Mouse (Mus musculus): ENCODE measurements around the gene Alkbh4. TPM values are rescaled to one million over a fixed set of nuclear protein-coding genes. Genes with fewer than 3 reads are reported as not detected.
"Not testable (repeated sequence)": the region's sequence is repeated elsewhere in the genome, so short reads cannot be mapped to it uniquely, and the experiment has no call there.

The Alkbh4 gene
- total RNA-seq, 4 experiments from 2014 or later, result 3.4 to 6.1 (median 4.1) TPM

DNA sequence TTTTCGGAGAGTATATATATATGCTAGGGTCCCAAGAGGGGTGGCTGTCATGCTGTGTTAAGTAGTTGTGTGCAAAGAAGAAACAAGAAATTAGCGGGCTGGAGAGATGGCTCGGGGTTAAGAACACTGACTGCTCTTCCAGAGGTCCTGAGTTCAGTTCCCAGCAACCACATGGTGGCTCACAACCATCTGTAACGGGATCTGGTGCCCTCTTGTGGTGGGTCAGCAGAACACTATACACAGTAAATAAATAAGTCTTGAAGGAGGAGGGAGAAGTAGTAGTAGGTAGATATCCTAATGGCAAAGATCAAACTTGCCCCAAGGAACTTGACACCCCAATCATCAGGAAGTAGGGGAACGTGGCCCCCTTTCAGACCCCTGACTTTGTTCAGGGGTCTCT lies 6.8 kb downstream of the Alkbh4 start:
- no peak for DNase-seq (ENCODE audit: low spot score in 2 of 2)

DNA sequence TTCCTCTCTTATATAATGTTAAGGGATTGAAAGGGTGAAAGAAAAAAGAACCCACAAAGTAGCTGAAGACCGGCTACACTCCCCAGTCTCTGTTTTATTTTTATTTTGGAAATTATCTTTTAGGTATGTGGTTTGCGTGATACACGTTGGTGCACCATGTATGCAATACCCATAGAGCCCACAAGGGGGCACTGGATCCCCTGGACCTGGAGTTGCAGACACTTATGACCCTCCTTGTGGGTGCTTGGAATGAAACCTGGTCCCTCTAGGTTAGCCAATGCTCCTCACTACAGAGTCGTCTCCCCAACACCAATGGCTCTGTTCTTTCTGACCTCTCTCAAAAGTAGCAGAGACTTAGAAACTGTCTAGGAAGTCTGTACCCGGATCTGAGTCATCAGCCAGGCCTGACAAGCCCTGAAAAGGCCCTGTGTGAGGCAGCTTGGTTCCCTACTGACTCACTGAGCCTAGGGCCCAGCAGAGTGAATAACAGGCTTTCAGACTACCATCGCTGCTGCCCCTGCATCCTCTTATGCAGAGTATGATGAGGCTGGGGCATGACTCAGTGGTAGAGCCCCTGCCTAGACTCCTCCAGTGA lies 7.3 kb downstream of the Alkbh4 start:
- DNase-seq (ENCODE audit: low spot score in 2 of 2), result no peak

DNA sequence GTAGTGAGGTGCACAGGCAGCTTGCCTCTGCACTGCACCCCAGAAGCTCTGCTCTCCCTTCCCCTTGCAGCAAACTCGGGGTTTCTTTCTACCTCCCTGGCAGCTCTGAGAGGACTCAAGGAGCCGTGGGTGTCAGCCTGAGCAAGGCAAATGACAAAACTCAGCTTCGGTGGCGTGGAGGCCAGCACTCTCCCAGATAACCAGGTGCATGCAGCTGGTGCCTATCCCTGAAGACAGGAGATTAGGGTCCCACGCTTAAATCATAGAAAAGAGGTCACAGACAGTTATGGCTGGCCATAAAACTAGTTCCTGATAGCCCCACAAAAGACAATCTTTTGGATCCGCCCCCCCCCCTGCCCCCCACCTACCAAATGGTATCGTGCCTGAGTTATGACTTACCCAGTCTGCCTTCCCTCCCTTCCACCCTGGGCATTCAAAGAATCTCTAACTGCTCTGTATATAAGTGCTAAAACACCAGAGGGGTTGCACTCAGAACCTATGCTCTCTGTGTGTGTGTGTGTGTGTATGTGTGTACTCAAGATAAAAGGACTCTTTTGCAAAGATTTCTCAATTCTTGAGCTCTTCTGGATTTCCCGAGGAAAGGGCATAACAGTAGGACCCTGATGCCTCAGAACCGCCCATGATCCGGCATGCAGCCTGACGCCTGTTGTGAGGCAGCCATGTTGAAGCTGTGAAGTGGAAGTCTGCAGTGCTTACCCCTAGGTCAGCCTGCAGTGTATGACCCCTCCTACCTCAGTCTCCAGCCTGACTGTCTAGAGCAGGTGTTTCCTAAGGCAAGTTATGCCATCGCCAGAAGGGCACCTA lies 8.9 kb downstream of the Alkbh4 start:
- DNase-seq (ENCODE audit: low spot score in 2 of 2), result no peak

DNA sequence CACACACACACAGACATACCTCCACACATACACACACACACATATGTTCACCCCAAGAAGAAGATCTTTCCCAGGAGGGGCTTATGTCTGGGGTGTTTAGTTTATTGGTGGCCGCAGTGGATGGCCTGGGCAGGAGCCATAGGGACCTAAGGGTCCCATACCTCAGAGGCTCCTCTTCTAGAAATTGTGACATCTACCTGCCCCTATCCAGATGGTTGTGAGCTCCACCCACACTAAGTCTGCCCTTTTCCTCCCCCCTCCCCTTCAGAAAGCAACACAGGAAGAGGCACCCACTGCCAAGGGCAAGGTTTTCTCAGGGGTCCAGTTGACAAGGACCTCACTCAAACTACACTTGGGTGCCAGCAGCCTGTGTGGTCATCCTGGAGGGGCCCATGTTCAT lies 11.0 kb downstream of the Alkbh4 start:
- no peak for DNase-seq (ENCODE audit: low spot score in 2 of 2)

DNA sequence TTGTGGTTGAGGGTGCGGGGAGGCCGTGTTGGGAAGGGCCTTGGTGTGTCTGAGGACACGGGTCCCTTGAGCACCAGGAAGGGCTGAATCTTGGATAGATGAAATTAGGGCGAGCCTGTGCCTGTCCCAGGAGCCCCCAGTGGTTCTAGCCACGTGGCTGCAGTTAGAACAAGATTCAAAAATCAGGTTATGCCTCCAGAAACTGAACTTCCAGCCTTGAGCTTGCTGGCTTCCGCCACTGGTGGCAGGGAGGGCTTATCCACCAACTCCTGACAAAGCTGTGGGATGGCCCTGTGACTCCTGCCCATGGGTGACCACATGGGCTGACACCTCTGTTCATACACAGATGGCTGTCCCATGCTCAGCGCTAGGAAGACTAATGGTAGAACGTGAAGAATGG lies 11.8 kb downstream of the Alkbh4 start:
- DNase-seq (ENCODE audit: low spot score in 2 of 2), result no peak

DNA sequence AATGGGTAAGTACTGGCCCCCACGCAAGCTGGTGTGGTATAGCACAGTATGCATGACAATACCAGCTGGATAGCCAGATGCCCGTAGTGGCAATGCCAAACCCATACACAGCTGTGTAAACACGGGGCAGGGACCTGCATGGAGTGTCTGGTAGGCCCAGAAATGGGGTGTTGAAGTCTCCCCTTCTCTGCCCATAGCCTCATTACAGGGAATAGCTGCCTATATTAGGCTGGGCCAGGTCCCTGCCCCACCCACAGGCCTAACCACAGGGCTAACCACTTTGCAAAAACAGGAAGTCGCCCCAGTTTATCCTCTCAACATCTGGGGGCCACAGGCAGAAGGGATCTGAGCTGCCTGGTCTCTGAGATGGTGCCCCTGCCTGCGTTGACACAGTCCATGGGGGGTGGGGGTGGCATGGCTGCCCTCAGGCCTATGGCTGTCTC lies 13.2 kb downstream of the Alkbh4 start:
- DNase-seq (ENCODE audit: low spot score in 2 of 2), result not testable (repeated sequence)

DNA sequence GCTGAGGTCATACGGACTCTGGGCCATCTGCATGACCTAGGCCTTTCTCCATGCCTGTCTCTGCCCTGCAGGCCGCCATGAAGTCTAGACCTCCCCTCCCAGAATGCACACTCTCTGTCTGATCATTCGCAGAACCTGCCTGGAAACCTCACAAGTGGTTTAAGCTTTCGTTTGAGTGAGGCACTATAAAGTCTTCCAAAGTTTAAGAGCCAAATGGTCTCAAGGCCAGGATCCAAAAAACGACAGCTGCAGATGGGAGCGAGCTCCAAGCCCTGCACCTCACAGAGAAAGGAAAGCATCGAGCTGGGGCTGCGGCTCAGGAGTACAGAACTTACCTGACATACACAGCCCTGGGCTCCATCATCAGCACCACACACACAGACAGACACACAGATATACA lies 16.4 kb downstream of the Alkbh4 start:
- DNase-seq (ENCODE audit: low spot score in 2 of 2), result no peak

DNA sequence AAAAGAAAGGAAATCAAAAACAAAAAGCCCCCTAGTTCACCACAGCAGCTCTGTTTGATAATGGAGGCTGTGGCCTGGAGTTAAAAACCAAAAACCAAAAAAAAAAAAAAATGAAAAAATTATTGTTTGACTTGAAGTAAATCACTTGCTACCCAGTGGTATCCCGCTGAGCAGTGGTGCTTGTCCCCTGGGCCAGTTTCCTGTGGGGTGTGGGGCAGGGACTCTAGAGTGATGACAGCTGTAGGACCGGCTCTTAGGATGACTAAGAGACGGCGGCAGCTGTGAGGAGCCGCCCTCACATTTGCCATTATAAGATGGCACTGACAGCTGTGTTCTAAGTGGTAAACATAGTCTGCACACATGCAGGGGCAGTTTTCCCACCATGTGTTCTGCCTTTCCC lies 19.5 kb downstream of the Alkbh4 start:
- DNase-seq (ENCODE audit: low spot score in 2 of 2), result no peak

DNA sequence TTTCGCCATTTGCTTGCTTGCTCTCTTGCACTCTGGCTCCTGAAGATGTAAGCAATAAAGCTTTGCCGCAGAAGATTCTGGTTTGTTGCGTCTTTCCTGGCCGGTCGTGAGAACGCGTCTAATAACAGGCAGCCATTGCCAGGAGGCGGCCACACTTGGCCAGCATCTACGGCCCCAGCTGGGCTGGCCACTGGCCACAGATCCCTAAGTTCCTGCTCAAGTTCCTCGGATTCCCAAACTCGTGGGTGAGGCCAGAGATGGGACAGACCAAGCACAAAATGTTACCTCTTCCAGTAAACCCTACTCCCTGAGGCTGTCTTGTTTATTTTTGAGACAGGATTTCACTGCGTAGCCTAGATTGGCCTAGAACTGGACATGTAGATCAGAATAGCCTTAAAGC lies 24.1 kb downstream of the Alkbh4 start:
- DNase-seq (ENCODE audit: low spot score in 2 of 2), result peak; percentile 65 to 72

DNA sequence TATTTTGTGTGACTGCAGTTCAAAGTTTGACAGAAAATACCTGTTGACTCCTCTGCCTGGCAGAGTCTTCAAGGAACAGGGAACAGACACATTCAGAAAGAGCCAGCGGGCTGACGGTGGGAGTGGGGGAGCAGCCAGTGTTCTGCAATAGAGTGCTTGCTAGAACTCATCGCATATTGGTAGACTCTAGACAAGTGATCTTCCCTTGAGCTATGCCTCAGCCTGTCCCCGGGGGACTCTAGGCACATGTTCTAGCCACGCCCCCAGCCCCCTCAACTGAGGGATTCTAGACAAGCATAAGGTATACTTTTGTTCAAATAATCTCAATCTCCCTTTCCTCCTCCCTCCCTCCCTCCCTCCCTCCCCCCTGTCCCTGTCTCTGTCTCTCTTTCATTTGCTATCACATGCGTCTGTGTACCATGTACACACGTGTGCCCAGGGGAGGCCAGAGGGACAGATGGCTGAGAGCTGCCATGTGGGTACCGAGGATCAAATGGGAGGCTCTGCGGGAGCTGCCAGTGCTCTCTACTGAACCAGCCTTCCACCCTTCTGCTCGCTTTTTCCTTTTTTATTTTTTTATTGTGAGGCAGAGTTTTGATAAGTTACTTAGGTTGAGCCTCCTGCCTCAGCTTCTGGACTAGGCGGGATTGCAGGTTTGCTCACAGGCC lies 28.0 kb downstream of the Alkbh4 start:
- no peak for DNase-seq (ENCODE audit: low spot score in 2 of 2)

DNA sequence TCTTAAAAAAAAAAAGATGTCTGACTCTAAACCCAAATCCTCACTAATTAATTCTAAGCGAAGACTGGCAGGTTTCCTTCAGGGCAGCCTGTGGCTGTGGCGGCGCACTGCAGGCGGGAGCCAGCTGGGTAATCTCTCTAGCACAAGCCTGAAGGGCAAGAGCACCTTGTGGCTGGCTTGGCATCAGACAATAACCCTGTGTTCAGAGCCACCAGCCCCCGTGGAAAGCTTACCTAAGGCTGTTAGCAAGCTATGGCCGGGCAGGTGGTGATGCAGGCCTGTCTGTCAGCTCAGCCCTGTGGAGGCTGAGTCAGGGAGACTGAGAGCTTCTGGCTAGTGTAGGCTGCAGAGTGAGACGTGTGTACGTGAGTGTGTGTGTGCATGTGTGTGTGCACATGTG lies 29.3 kb downstream of the Alkbh4 start:
- no peak for DNase-seq (ENCODE audit: low spot score in 2 of 2)

DNA sequence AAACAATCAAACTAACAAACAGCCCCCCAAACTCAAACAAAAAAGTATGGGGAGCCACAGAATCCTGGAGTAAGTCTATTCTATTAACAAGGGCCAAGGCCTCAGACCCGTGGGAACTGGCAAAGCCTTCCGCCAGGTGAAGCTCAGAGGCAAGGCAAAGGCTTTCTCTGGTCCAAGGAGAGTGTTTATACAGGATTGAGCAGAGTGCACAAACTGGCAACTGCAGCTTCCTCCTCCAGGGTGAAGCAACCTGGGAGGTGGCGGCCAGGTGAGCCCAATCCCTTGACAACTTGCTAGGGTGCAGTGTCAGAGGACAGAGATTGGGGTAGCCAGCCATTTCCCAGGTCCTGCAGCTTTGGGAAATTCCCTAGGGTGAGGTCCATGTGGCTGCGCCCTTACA lies 31.4 kb downstream of the Alkbh4 start:
- DNase-seq (ENCODE audit: low spot score in 2 of 2), result no peak

DNA sequence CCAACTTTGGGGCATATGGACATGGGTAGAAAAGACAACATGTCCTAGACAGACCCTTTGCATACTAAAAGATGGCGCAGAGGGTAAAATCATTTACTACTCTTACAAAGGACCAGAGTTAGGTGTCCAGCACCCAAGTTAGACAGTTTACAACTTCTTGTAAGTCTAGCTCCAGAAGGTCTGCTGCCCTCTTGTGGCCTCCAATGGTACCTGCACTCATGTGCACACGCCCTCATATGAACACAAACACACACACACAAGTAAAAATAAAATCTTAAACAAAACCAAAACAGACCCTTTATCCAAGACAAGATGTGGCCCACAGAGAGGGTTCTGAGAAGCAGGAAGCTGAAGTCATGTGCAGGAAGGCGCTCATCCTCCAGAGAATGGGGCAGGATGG lies 32.1 kb downstream of the Alkbh4 start:
- DNase-seq (ENCODE audit: low spot score in 2 of 2), result no peak

DNA sequence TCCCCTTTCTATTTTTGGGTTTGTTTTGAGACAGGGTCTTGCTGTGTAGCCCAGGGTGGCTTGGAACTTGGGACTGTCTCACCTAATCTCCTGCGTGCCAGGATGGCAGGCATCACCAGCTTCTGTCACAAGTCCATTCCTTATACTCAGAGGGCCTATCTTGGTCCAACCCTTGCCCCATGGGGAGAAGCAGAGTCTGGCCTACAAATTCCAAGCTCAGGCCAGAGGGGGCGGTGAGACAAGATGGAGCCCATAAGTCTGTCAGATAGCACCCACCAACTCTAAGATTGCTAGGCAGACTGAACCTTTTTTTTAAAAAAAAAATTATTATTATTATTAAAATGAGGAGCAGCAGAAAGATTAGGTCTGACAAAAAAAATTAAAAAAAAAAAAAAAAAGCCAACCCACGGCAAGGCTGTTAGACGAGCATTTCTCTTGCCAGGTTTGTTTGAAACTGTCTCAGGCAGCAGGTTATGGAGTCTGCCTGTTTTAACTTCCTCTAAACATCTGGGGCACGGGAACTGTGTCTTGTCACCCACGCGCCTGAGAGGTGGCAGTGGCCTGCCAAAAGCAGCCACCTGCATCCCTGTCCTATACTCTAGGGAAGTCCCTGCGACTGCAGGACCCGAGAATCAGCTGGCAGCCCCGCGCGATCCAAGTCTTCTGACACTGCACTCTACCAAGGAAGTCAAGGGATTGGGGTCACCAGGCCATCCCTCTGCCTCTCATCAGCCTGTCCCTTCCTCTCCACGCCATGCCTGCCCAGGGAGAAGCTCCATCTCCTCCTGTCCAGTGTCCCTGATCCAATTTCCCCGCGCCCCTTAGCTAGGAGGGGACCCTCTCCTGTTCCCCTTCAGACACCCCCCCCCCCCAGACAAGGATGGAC lies 33.9 kb downstream of the Alkbh4 start:
- no peak for DNase-seq (ENCODE audit: low spot score in 2 of 2)

DNA sequence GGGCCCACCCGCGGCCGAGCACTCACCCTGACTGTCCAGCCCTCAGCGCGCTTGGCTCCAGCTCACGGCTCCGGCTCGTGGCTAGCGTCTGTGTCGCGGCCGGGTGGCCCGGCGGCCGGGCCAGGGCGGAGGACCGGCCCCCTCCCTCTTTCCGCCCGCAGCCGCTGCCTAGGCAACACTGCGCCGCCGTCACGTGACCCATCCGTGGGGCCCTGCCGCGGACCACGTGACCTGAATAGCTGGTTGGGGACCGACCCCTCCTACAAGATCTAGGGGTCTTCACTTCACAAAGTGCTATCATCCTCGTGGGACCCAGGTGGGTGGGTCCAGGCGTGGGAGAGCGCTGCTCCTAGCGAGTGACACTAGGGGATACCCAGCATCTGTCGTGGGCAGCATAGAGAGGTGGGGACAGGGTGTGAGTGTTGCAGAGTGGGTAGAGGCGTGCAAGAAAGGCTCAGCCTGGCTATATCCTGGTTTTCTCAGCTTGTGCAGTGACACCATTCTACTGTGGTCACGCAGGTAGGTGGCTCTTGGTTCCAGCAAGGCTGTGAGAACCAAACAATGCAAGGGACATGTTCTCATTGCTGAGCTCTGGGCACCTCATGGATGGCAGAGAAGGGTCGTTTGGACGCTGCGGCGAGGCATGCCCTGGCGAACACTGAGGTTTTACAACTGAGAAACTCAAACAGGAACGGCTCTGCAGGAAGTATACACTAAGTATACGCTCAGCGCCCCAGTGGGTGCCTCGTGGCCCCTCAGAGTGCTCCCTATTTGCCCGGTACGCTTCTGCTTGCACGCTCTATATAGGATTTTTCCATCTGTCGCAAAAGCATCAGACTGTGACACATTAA lies 34.8 kb downstream of the Alkbh4 start, which contains the start of gene Orai2:
Gene Orai2, minus strand, starts transcription at position 202 of the 851 bp plus-strand sequence.
- DNase-seq (ENCODE audit: low spot score in 2 of 2), result peak; percentile 34 to 52

DNA sequence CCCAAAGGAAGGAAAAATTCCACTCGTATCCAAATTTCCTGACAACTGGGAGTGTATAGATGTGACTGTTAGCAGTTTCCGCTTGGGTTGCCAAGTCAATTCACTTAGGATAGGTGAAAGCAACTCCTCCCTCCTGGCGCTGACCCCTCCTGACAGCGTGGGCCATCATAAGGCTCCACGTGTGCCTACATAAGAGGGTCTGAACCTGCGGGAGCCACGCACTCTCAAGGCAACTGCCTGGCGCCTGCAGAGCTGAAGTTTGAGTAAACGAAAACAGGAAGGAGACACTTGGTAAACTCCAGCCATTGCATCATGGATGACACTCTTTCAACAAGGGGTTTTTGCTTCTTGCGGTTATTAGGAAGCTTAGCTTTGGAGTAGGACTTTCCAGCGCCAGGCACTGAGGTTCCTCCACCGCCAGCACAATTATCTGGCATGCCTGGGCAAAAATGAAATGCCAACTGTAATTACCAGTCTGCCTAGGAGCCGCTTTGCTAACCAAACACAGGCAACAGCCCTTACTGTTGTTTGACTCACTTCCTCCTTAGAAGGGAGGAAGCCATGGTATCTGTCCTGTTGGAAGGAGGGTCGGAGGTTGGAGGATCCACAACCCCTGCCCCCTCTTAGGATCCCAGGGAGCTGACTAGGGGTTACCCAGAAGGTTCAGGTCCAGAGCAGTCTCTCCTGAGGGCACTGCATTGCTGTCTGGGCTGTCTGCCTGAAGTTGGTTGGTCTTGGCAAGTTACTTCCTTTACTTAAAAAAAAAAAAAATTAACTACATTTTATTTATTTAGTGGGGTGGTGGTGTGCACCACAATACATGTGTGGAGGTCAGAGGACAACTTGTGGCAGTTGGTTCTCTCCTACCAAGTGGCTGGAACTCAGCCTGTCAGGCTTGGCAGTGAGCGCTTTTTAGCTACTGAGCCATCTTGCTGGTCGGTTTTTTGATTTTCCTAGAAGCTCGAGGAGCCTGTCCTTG lies 35.7 kb downstream of the Alkbh4 start:
- no peak for DNase-seq (ENCODE audit: low spot score in 2 of 2)

DNA sequence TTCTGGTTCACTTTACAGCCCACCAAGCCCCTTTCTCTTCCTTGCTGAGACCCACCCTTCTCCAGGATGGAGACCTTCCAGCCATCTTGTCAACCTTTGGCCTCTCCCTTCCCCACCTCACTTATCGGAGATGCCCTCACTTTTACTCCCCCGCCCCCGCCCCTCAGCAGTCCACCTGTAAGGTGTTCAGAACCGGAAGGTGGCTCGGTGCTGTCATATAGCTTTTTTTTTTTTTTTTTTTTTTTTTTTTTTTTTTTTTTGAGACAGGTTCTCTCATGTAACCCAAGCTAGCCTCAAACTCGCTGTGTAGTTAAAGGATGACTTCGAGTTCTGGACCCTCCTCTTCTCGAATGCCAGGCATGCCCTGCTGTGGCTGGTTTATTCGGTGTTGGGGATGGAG lies 37.0 kb downstream of the Alkbh4 start:
- DNase-seq (ENCODE audit: low spot score in 2 of 2), result no peak

DNA sequence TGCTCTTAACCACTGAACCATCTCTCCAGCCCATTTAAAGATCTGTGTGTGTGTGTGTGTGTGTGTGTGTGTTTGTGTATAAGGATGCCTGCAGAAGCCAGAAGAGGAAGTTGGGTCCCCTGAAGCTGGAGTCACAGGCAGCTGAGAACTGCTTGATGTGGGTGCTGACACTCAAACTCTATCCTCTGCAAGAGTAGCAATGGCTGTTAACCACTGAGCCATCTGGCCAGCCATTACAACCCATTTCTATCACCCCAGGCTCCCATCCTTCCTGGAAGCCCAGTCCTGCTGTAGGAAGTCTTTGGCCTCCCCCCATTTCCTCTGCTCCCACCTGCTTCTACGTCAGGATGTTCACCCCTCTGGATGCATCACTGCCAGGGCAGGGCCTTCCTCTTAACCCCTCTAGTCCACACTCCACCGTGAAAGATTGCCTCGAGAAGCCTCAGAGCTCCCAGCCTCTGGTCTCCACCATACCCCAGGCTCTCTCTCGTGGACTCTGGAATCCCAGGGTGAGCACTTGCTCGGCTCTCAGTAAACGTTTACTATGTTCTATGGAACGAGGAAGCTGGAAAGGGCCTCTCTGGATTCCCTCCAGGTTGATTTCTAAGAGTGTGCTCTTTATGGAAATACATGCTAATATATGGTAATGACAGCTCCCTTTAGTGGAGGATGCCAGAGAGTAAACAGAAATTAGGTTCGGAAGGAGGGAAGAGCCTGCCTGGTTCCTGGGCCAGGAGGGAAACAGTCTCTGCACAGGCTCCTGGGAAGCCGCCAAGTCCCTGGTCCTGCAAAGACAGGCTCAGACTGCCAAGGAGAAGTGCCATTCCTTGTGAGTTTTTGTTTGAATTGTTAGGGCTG lies 37.9 kb downstream of the Alkbh4 start:
- no peak for DNase-seq (ENCODE audit: low spot score in 2 of 2)
